Mouse (Mus musculus): ENCODE data around the gene Cdc26.

Gene Cdc26

GRCm38 (mm10) chr4:62398956-62399355, 9.5 kb downstream of the Cdc26 start:
- DNase-seq (ENCODE audit: extremely low spot score): no peak

DNA sequence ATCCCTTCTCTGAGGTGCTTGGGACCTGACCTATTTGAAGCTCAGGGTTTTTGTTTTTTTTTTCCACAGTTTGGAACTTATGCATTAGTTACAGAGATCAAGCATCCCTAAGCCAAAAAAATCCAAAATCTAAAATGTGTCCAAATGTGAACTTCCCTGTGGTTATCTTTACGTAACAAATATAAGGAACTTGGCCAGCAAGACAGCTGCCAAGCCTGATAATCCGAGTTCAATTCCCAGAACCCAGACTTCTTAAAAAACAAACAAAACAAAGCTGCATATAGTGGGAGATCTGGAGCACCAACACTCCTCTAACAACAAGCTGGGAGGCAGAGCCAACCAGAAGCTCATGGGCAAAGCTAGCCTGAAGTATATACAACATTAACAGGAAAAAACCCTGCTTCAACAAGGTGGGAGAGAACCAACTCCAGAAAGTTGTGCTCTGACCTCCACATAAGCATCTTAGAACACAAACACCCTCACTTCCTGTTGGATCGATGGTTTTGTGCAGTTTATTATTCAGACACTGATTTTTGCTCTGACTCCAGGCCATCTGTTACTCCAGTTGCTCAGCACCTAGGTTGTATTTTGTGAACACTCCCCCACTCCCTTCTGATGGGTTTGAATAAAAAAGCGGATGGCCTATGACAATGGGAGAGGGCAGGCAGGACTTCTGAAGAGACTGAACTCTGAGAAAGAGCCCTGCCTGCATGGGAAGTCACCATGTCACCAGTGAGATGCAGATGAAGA, 10.7 kb downstream of the Cdc26 start:
- DNase-seq (ENCODE audit: extremely low spot score): no peak

DNA sequence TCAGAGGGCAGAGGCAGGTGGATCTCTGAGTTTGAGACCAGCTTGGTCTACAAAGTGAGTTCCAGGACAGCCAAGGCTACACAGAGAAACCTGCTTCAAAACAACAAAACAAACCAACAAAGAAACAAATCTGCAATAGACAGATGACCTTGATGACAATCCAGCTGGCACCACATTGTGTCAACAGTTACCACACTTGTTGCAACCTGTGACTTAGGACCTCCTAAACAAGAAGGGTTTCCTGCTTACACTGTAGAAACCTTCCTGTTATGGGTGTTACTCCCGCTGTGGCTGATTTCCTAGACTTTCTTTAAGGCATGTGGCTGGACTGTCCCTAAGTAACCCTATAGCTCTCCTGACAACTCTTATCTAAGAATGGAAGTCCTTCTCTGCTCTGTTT, 12.6 kb downstream of the Cdc26 start:
- no peak for DNase-seq (ENCODE audit: extremely low spot score)

DNA sequence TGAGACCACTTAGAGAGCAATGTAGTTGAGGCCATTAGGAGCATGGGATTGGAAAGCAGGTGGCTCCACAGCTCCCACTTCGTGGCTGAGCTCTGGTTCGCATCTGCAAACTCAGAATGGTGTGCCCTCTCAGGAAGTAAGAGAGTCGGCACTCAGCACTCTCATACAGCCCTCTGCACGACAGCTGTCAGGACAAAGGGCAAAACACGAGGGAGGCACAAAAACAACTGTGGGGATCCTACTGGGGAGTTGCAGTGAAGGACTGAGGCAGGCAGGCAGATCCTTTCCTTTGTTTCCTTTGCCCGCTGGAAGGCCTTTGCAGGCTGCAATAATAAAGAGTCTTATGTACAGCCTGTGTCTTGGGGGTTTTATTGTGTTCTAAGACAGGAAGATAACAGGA, 15.0 kb downstream of the Cdc26 start:
- DNase-seq (ENCODE audit: extremely low spot score): peak; percentile 14

DNA sequence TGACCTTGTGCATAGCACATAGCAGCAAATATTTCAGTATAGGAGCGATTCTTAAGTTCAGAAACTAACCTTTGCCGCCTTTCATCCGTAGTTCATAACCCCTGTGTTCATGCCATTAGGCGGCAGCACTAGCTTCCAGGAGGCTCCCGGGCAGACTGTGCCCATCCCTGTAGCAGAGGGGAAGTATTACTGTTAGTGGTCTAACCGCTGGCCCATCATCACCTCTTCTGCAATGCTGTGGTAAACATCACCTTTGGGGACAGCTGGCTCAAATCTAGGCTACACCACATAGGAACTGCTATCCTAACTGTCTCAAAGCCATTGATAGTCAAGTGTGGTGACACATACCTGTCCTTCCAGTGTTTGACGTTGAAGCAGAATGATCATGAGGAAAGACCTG, 16.6 kb downstream of the Cdc26 start:
- DNase-seq (ENCODE audit: extremely low spot score): no peak

GRCm38 (mm10) chr4:62389592-62390512, 18.6 kb downstream of the Cdc26 start:
- no peak for DNase-seq (ENCODE audit: extremely low spot score)

DNA sequence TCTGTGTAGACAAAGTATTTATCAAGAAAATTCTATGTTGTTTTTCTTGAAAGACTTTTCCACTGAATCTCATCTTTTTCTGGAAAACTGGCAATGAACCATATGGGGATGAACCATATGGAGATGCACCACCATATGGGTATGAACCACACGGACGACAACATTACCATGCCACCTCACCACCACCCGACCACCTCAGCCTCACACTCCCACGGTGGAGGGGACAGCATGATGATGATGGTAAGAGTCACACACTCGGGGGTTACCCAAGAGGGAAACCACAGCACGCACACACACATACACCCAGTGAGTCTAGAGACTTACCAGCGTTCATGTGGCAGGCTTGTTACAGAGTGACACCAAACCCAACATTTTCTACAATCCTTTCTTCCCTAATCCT, 23.0 kb downstream of the Cdc26 start:
- DNase-seq (ENCODE audit: extremely low spot score): no peak

DNA sequence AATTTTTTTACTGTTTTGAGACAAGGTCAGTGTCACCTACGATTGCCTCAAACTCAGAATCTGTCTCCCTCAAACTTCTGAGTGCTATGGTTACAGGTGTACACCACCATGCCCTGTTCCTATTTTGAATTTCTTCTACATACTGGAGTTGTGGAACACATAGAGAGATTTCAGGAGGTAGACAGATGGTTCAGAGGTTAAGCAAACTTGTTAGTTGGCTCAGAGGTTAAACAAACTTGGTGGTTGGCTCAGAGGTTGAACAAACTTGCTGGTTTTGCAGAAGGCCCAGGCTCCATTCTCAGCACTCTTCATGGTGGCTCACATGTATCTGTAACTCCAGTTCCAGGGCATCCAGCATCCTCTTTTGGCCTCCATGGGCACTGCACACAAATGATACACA, 24.3 kb downstream of the Cdc26 start:
- DNase-seq (ENCODE audit: extremely low spot score): no peak

- no peak for DNase-seq (ENCODE audit: extremely low spot score)
Observed at GRCm38 (mm10) chr4:62383752-62384151, 24.7 kb downstream of the Cdc26 start.

- DNase-seq (ENCODE audit: extremely low spot score): no peak
Observed at GRCm38 (mm10) chr4:62383207-62383606, 25.2 kb downstream of the Cdc26 start.

GRCm38 (mm10) chr4:62379724-62380381, 28.6 kb downstream of the Cdc26 start:
- no peak for DNase-seq (ENCODE audit: extremely low spot score)

GRCm38 (mm10) chr4:62376123-62376522, 32.3 kb downstream of the Cdc26 start:
- no peak for DNase-seq (ENCODE audit: extremely low spot score)

DNA sequence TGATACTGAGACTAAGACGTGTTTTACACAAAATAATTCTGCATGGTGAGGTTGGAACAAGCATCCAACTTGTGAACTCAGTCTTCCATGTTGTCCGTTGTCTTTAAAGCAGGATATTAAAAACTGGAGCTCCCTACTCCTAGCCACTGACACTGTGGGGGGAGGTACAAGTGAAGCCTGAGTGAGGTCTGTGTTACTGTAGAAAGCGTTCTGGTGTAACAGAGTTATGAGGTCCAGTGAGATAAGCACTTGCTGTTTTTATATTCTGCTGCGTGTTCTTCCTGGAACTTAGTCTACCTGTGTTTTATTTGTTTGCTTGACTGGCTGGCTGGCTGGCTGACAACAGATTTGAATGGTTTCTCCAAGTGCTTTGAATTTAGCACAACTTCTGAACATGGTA, 34.1 kb downstream of the Cdc26 start:
- DNase-seq (ENCODE audit: extremely low spot score): no peak

DNA sequence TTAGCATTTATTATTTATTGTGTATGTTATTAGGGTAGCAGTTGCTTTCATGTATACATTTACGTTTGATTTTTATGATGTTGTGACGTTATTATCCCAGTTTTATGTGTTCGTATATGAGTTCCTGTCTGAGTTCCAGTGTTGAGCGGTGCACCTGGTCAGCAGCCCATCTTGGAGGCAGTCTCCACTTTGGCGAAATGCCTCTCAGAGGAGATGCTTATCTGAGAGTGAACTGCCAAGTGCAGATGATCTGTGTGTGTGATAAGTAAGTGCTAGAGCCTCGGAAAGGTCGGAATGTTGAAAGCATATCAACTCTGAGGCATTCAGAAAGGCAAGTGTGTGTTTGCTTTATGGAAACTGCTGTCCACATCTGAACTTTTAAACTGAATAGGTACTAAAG, 34.8 kb downstream of the Cdc26 start:
- DNase-seq (ENCODE audit: extremely low spot score): no peak

DNA sequence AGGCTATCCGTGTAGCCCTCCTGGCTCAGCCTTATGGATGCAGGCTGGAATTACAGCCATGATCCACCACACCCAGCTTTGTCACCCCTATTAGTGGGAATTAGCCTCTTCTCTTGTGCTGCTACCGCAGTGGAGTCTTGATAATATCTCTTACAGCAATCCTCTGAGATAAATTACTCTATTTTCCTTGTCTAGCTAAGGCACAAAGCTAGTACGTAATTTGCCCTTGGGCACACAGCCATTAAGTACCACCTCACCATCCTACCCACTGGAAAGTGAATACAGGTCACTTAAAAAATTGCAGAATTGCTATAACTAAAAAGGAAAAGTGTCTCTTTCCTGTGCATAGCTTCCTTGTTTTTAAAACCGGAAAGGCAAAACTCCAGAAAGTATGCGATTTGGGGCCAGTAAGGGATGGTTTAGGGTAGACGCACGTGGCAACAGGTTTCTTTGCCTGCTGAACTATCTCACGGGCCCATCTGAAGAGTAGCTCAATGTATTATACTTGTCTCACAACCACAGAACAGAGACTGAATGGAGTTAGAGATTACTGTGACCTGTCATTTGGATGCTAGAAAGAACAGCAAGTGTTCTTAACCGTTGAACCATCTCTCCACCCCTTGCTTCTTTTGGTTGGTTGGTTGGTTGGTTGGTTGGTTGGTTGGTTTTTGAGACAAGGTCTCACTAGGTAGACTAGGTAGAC, 35.5 kb downstream of the Cdc26 start:
- no peak for DNase-seq (ENCODE audit: extremely low spot score)

- DNase-seq (ENCODE audit: extremely low spot score): no peak
Observed at GRCm38 (mm10) chr4:62372410-62372809, 36.0 kb downstream of the Cdc26 start.

DNA sequence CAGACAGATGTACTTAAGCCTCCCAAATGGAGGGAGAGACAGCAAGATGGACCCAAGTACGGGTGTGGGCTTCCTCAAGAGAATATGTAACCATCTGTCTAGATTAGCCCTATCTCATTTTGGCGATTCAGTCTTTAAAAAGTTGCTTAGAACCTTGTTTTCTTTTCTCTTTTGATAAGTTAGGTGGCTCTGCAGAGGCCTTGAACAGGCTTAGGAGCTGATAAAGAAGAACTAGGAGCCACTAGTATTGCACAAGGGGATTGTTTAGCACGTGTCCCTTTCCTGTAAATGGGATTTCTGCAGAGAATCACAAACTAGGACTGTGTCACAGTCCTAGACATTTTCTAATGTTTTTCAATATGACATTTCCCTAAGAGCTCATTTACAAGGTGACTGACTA, 39.4 kb downstream of the Cdc26 start:
- no peak for DNase-seq (ENCODE audit: extremely low spot score)

- no peak for DNase-seq (ENCODE audit: extremely low spot score)
Observed at GRCm38 (mm10) chr4:62367586-62367985, 40.9 kb downstream of the Cdc26 start.

DNA sequence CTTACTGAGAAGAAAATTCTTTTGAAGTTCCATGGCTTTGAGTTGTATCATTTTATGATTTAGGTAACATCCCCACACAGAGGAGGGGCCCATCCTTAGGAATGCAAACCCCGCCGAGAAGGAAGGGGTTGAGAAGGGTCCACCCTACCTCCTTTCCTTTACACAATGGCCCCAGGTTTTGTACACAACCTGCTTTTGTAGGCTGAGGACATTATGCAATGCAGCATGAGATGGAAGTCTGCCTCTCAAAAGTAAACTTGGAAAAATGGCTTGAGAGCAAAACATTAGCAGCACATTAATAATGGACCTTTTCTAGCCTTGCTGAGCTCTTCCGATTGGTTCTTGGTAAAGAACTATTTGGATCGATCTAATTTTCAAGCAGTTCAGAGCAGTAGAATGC, 42.2 kb downstream of the Cdc26 start:
- DNase-seq (ENCODE audit: extremely low spot score): no peak

DNA sequence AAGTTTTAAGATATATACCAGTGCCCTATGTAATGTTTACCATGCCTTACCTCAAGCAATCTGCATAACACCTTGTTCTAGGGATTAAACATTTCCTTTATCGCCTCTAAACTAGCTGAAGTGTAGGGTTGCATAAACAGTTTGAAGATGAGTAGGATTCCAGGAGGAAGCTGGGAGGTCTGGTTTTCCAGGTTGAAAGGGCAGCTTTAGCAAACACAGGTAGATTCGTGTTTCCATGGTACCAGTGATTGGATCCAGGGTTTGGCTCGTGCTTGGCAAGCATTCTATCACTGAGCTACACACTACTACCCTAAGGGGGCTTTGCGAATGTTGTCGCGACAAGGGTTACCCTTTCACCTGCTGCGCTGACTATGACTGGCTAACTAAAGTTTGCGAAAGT, 44.1 kb downstream of the Cdc26 start:
- DNase-seq (ENCODE audit: extremely low spot score): no peak

DNA sequence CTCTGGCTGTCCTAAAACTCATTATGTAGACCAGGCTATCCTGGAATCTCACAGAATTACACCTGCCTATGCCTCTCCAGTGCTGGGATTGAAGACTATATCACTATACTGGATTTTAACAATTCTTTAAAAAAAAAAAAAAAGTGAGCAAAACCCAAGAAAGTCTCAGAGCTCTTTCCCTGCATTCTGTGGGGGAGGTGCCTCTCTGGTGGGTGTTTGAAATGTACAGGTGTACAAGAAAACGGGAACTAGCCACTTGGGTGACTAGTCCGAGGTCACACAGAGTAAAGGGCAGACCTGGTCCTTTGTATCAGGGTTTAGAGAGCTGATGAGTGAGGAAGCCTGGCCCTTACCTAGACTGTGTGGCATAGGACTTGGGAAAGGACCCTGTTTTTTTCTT, 46.0 kb downstream of the Cdc26 start:
- DNase-seq (ENCODE audit: extremely low spot score): no peak

DNA sequence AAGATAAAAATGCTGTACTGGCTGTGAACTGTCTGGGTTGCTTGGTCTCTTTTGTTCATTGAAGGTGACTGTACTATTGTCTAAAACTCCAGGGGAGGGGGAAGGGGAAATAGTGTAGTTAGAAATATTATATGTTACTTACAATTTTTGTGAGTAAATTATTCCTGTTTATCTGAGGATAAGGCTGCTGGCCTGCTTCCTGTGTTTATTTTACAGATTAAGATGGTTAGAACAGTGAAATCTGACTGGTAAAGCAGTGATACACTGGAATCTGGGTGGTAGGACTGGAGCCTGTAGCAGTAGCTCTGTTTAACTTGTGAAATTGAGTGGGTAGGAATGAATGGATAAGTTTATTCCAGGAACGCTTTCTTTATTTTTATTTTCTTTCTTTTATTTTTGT, 46.4 kb downstream of the Cdc26 start:
- DNase-seq (ENCODE audit: extremely low spot score): no peak
